Comparison of ENCODE assay signal across 34 mouse cellular contexts in the genomic region with DNA sequence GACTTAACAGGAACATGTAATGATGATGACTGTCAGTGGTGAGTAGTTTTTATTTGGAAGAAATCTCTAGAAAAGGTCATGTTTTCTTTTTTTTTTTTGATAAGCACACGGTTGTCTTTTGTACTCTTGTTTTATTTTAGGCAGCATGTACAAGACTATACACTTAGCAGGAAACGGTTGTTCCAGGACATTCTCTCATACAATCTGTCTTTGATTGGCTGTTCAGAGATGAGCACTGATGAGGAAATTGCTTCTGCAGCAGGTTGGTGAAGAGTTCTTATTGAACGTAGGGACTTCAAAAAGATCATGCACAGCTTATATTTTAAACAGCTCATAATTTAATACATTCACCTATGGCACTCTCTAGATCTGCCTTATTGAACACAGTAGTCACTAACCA.
"Had no signal": no experiment of that assay in that cellular context is flagged by ENCODE, and none has a peak within 500 bp of the region (broad histone marks: within the 10 kb centered on the region; RNA-seq: fewer than 3 reads in every experiment).

No protein-coding gene starts in this region.

- ATAC-seq: hindbrain, embryonic 16.5 days; hindbrain, postnatal 0 days; intestine, embryonic 15.5 days; intestine, embryonic 16.5 days; intestine, postnatal 0 days had no signal

- H3K27ac ChIP-seq: heart, embryonic 13.5 days; heart, embryonic 15.5 days; hindbrain, embryonic 10.5 days; hindbrain, embryonic 12.5 days; hindbrain, embryonic 13.5 days; hindbrain, embryonic 14.5 days; hindbrain, embryonic 15.5 days; hindbrain, postnatal 0 days; intestine, embryonic 15.5 days; kidney, embryonic 15.5 days; kidney, postnatal 0 days; layer of hippocampus, adult 2 months; left cerebral cortex, adult 2 months had no signal

- H3K4me1 ChIP-seq: heart, embryonic 12.5 days; heart, embryonic 13.5 days; heart, embryonic 15.5 days; hindbrain, embryonic 10.5 days; hindbrain, embryonic 12.5 days; hindbrain, embryonic 13.5 days; hindbrain, embryonic 15.5 days; intestine, embryonic 15.5 days; kidney, embryonic 15.5 days had no signal

- H3K27me3 ChIP-seq: heart, embryonic 12.5 days; heart, embryonic 13.5 days; heart, embryonic 15.5 days; hindbrain, embryonic 12.5 days; hindbrain, embryonic 13.5 days; hindbrain, embryonic 15.5 days; intestine, embryonic 15.5 days; kidney, embryonic 15.5 days had no signal

- H3K9me3 ChIP-seq: heart, embryonic 12.5 days; heart, embryonic 13.5 days; heart, embryonic 15.5 days; hindbrain, embryonic 10.5 days; hindbrain, embryonic 12.5 days; hindbrain, embryonic 13.5 days; hindbrain, embryonic 15.5 days; intestine, embryonic 15.5 days; kidney, embryonic 15.5 days had no signal

- H3K4me3 ChIP-seq: heart, embryonic 12.5 days; heart, embryonic 13.5 days; heart, embryonic 15.5 days; hindbrain, embryonic 10.5 days; hindbrain, embryonic 12.5 days; hindbrain, embryonic 13.5 days; hindbrain, embryonic 15.5 days; intestine, embryonic 15.5 days; kidney, embryonic 15.5 days; layer of hippocampus, adult 2 months; left cerebral cortex, adult 2 months had no signal

- H3K4me2 ChIP-seq: heart, embryonic 11.5 days; heart, embryonic 12.5 days; heart, embryonic 13.5 days; heart, embryonic 15.5 days; hindbrain, embryonic 12.5 days; hindbrain, embryonic 13.5 days; hindbrain, embryonic 14.5 days; hindbrain, embryonic 15.5 days; intestine, embryonic 15.5 days; kidney, embryonic 15.5 days had no signal

- H3K9ac ChIP-seq: heart, embryonic 12.5 days; heart, embryonic 13.5 days; heart, embryonic 15.5 days; hindbrain, embryonic 12.5 days; hindbrain, embryonic 13.5 days; hindbrain, embryonic 14.5 days; hindbrain, embryonic 15.5 days; intestine, embryonic 15.5 days; kidney, embryonic 15.5 days had no signal

- DNase-seq: heart, postnatal 10 days; heart, postnatal 14 days; heart, postnatal 36 days; heart, postnatal 4 days; kidney, adult 11 months; kidney, adult 18-20 months; kidney, adult 2 months; kidney, adult 8-10 months; kidney, adult 9 months; kidney, postnatal 10 days; kidney, postnatal 14 days; kidney, postnatal 25 days; kidney, postnatal 36 days; kidney, postnatal 4 days; layer of hippocampus, adult 9-11 months; layer of hippocampus, postnatal 36 days had no signal
